ENCODE assay signal across 14 mouse cellular contexts in genomic region chr13:116279207-116279772, GRCm38 (mm10). TPM values are rescaled to one million over a fixed set of nuclear protein-coding genes. Genes with fewer than 3 reads are reported as not detected.
"Had no signal": no experiment of that assay in that cellular context is flagged by ENCODE, and none has a peak within 500 bp of the region (broad histone marks: within the 10 kb centered on the region; RNA-seq: fewer than 3 reads in every experiment).

No protein-coding gene starts in this region.

- H3K9ac ChIP-seq: limb, embryonic 12.5 days; liver, embryonic 14.5 days had no signal

- H3K36me3 ChIP-seq: limb, embryonic 12.5 days had no signal

- H3K9me3 ChIP-seq: limb, embryonic 12.5 days had no signal

- H3K4me2 ChIP-seq: limb, embryonic 12.5 days had no signal

- H3K27me3 ChIP-seq: limb, embryonic 12.5 days had no signal

- H3K4me1 ChIP-seq: limb, embryonic 12.5 days had no signal

- ATAC-seq: intestine, embryonic 16.5 days had no signal

- H3K4me3 ChIP-seq: limb, embryonic 12.5 days had no signal

- DNase-seq: kidney, adult 8-10 months; kidney, postnatal 25 days; layer of hippocampus, adult 9-11 months; layer of hippocampus, postnatal 36 days; liver; lung, adult 18-20 months; thymus, postnatal 4 days had no signal

- H3K27ac ChIP-seq: limb, embryonic 12.5 days; liver, embryonic 14.5 days; stomach, postnatal 0 days had no signal

RNA-seq across cellular contexts. Expression of gene Isl1, which starts 30.2 kb away (rescaled TPM):
- total RNA-seq: layer of hippocampus, adult 18-20 months; layer of hippocampus, postnatal 36 days; megakaryocyte-erythroid progenitor cell, adult 5-6 weeks; neutrophil, adult 5-6 weeks had no signal
